Mouse (Mus musculus): ENCODE data around the gene 2610002M06Rik.

DNA sequence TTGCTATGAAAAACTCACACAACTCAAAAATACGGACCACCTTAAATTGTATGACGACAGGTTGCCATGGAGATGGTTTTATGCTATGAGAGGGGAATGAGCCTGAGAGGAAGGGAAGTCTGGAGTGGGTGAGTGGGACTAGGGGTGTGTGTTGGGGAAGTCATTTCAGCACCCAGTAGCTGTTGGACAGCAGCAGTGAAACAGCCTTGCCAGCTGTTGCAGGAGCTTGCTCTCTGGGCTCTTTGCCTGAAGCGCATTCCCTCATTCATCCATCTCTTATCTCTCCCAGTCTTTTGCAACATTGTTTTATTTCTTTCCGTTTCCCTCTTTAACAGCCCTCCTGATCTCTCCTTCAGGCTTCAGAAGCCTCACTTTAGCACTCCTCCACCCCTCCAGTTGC is 42.0 kb upstream of the 2610002M06Rik start:
- TF ChIP-seq POLR2A (IDR thresholded peaks at IDR 0.05; ENCODE audit: insufficient read depth, low read depth, low read length) = no peak
- TF ChIP-seq CTCF (IDR thresholded peaks at IDR 0.05; ENCODE audit: insufficient read depth, low read depth, low read length) = no peak

Data from olfactory bulb, adult 2 months (tissue).